Mouse (Mus musculus) activated CD4-positive, CD25-positive, alpha-beta regulatory T cell, adult 4 months (primary cell): ENCODE results near the gene Katnal1. TPM values are rescaled to one million over a fixed set of nuclear protein-coding genes. Genes with fewer than 3 reads are reported as not detected.
A peak's percentile ranks its signal among the peaks of the same experiment; 100 is the strongest.

ENCODE experiments used
- ATAC-seq: one replicate; pipeline ENCODE4 v1.8.0; 2017
- polyA plus RNA-seq, 2 experiments: library from polyadenylated mRNA; unstranded; fragments of 100-300 nt; shearing (Covaris generic); gene quantifications; one replicate each; pipeline ENCODE4 v1.2.1; 2017

The Katnal1 gene
- 1 to 10 TPM; 2.9 to 4.3 TPM for polyA plus RNA-seq

- no peak for ATAC-seq
Measured at GRCm38 (mm10) chr5:148929116-148929449, at the start of gene Katnal1. TSS of gene Katnal1 (minus strand) at chr5:148929320.

- peak; percentile 7 for ATAC-seq
Measured at GRCm38 (mm10) chr5:148978458-148979165, 49.5 kb upstream of the Katnal1 start.

- no peak for ATAC-seq
Measured at GRCm38 (mm10) chr5:148977698-148978457, 48.8 kb upstream of the Katnal1 start.

GRCm38 (mm10) chr5:148976876-148977275 lies 47.8 kb upstream of the Katnal1 start:
- peak; percentile 92 for ATAC-seq

- ATAC-seq = no peak
Measured at GRCm38 (mm10) chr5:148975035-148975434, 45.9 kb upstream of the Katnal1 start.

GRCm38 (mm10) chr5:148973019-148973668 lies 44.0 kb upstream of the Katnal1 start:
- ATAC-seq = no peak

GRCm38 (mm10) chr5:148972167-148972566 lies 43.0 kb upstream of the Katnal1 start:
- no peak for ATAC-seq

GRCm38 (mm10) chr5:148969648-148970047 lies 40.5 kb upstream of the Katnal1 start:
- ATAC-seq = no peak

- ATAC-seq = no peak
Measured at GRCm38 (mm10) chr5:148968958-148969576, 39.9 kb upstream of the Katnal1 start.

GRCm38 (mm10) chr5:148968179-148968578 lies 39.1 kb upstream of the Katnal1 start:
- no peak for ATAC-seq

GRCm38 (mm10) chr5:148966395-148966794 lies 37.3 kb upstream of the Katnal1 start:
- no peak for ATAC-seq

- no peak for ATAC-seq
Measured at GRCm38 (mm10) chr5:148965691-148966333, 36.7 kb upstream of the Katnal1 start.

GRCm38 (mm10) chr5:148965089-148965591 lies 36.0 kb upstream of the Katnal1 start:
- no peak for ATAC-seq

- no peak for ATAC-seq
Measured at GRCm38 (mm10) chr5:148964251-148964650, 35.1 kb upstream of the Katnal1 start.

- ATAC-seq = no peak
Measured at GRCm38 (mm10) chr5:148960211-148960610, 31.1 kb upstream of the Katnal1 start.

- peak; percentile 96 for ATAC-seq
Measured at GRCm38 (mm10) chr5:148959068-148959990, 30.2 kb upstream of the Katnal1 start.

- no peak for ATAC-seq
Measured at GRCm38 (mm10) chr5:148958355-148958754, 29.2 kb upstream of the Katnal1 start.

- ATAC-seq = no peak
Measured at GRCm38 (mm10) chr5:148956898-148957535, 27.9 kb upstream of the Katnal1 start.

GRCm38 (mm10) chr5:148956091-148956490 lies 27.0 kb upstream of the Katnal1 start:
- ATAC-seq = no peak

GRCm38 (mm10) chr5:148955575-148955974 lies 26.5 kb upstream of the Katnal1 start:
- no peak for ATAC-seq
